Mouse (Mus musculus): ENCODE results near the gene Ogfod3.
A peak's percentile ranks its signal among the peaks of the same experiment; 100 is the strongest.

The Ogfod3 gene

GRCm38 (mm10) chr11:121199851-121200250 lies 4.7 kb downstream of the Ogfod3 start:
- DNase-seq (ENCODE audit: low read depth, low spot score) = no peak

- DNase-seq (ENCODE audit: low read depth, low spot score) = no peak
These were observed 5.9 kb downstream of the Ogfod3 start for GRCm38 (mm10) chr11:121198622-121199021.

GRCm38 (mm10) chr11:121193415-121193814 lies 11.1 kb downstream of the Ogfod3 start:
- DNase-seq (ENCODE audit: low read depth, low spot score) = no peak

GRCm38 (mm10) chr11:121192742-121193141 lies 11.8 kb downstream of the Ogfod3 start:
- DNase-seq (ENCODE audit: low read depth, low spot score) = no peak

- no peak for DNase-seq (ENCODE audit: low read depth, low spot score)
These were observed 14.8 kb downstream of the Ogfod3 start for GRCm38 (mm10) chr11:121189681-121190080.

GRCm38 (mm10) chr11:121176285-121177270 lies 27.9 kb downstream of the Ogfod3 start:
- DNase-seq (ENCODE audit: low read depth, low spot score) = peak; percentile 74

- DNase-seq (ENCODE audit: low read depth, low spot score) = no peak
These were observed 30.3 kb downstream of the Ogfod3 start for GRCm38 (mm10) chr11:121174234-121174633.

- no peak for DNase-seq (ENCODE audit: low read depth, low spot score)
These were observed 31.3 kb downstream of the Ogfod3 start for GRCm38 (mm10) chr11:121173203-121173602.

GRCm38 (mm10) chr11:121163751-121164150 lies 40.8 kb downstream of the Ogfod3 start:
- no peak for DNase-seq (ENCODE audit: low read depth, low spot score)

GRCm38 (mm10) chr11:121160636-121161346 lies 43.7 kb downstream of the Ogfod3 start:
- no peak for DNase-seq (ENCODE audit: low read depth, low spot score)

GRCm38 (mm10) chr11:121159971-121160370 lies 44.5 kb downstream of the Ogfod3 start, which contains the start of gene Uts2r:
Gene Uts2r, plus strand, starts transcription at chr11:121160271.
- DNase-seq (ENCODE audit: low read depth, low spot score) = no peak

GRCm38 (mm10) chr11:121156411-121156891 lies 48.1 kb downstream of the Ogfod3 start:
- DNase-seq (ENCODE audit: low read depth, low spot score) = peak; percentile 51

GRCm38 (mm10) chr11:121154203-121154602 lies 50.3 kb downstream of the Ogfod3 start:
- DNase-seq (ENCODE audit: low read depth, low spot score) = peak; percentile 41

- DNase-seq (ENCODE audit: low read depth, low spot score) = peak; percentile 58
These were observed 56.3 kb downstream of the Ogfod3 start for GRCm38 (mm10) chr11:121148193-121148592.

- peak; percentile 97 for DNase-seq (ENCODE audit: low read depth, low spot score)
These were observed 58.6 kb downstream of the Ogfod3 start, which contains the start of gene Tex19.1 for GRCm38 (mm10) chr11:121145865-121146264. Gene Tex19.1, plus strand, starts transcription at chr11:121146143.

- DNase-seq (ENCODE audit: low read depth, low spot score) = peak; percentile 19
These were observed 61.0 kb downstream of the Ogfod3 start for GRCm38 (mm10) chr11:121143325-121144015.

GRCm38 (mm10) chr11:121138732-121139131 lies 65.8 kb downstream of the Ogfod3 start:
- DNase-seq (ENCODE audit: low read depth, low spot score) = no peak

- no peak for DNase-seq (ENCODE audit: low read depth, low spot score)
These were observed 66.8 kb downstream of the Ogfod3 start for GRCm38 (mm10) chr11:121137682-121138081.

- DNase-seq (ENCODE audit: low read depth, low spot score) = no peak
These were observed 69.9 kb downstream of the Ogfod3 start for GRCm38 (mm10) chr11:121134600-121134999.

- DNase-seq (ENCODE audit: low read depth, low spot score) = no peak
These were observed 74.9 kb downstream of the Ogfod3 start for GRCm38 (mm10) chr11:121129616-121130015.

Data from R1 (cell line).